Mouse (Mus musculus) c-Kit-positive CD71-positive TER-119-negative erythroid progenitor cells, embryonic 14.5 days (primary cell): ENCODE measurements around the gene Oxnad1.
"Not testable (repeated sequence)": the region's sequence is repeated elsewhere in the genome, so short reads cannot be mapped to it uniquely, and the experiment has no call there.

ENCODE experiments used
- DNase-seq: peaks from one replicate; pipeline ENCODE4 v3.0.0-alpha.2; 2013; ENCODE audit warnings: low read depth

The Oxnad1 gene

DNA sequence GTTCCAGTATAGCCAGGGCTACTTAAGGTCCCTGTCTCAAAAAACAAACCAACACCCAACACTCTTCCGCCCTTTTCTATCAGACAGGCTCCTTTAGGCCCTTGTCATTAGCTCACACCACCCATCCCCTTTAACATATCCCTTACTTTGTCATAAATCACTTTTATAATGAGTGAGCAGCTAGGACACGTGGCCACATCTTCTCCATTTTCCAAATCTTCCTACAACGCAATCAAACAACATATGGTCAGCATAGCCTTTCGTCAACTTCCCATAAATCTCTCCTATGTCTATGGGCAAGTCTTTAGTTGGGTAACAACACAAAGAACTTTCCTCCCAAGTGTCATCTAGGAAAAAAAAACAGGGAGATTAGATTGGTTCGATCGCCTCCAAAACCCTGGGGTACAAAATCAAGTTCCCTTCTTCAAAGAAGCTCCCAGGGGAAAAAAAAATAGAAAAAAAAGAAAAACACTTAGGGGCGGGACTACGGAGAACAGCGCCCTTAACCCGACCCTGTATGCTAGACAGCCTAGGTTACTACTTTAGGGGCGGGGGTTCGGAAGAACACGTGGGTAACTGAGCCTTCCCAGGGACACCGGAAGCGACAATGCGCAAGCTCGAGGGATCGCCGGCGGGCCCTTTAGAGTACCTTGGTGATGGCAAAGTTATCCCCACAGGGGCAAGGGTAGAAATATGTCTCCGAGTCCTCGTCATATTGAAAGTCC is at the start of gene Oxnad1:
TSS of gene Oxnad1 (plus strand) at position 614 of the 725 bp plus-strand sequence.
- peak; percentile 85 for DNase-seq

DNA sequence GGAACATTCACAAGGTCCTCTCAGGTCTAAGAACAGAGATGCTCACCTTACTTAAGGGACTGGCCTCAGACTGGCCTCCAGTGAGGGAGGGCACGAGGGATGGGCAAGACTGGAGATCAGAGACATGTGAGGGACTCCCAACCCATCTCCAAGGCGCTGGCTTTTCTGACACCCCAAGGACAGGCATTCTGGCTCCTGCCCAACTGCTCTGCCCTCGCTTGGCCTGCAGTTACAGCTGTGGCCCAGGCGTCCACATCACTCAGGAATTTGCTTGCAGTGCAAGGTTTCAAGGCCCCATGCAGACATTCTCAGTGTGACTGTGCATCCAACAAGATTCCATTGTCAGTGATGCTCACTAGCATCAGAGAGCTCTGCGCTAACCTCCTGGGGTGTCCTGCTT is 48.7 kb upstream of the Oxnad1 start:
- DNase-seq = no peak

DNA sequence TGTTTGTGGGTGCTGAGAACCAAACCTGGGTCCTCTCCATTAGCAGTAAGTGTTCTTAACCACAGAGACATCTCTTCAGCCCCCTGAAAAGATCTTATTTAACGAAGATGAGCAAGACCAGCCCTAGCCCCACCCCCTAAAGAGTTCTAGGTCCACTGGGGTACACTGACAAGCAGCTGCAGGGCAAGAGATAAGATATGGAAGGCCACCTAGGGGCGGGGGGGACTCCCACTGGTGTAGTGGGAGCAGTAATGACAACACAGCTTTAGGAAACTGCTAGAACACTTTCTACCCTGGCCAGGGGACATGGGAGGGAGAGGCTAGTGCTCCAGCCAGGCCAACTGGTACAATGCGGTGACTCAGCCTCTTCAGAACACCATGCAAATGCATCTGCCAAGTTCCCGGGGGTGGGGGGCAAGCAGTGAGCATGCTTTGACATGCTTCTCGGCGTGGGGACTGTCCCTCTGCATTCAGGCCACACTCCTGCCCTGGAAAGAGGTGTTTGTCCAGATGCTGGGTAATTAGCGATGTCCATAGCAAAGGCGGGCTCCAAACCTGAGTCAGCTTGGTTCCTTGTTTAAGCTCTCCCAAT is 47.4 kb upstream of the Oxnad1 start:
- DNase-seq = peak; percentile 46

DNA sequence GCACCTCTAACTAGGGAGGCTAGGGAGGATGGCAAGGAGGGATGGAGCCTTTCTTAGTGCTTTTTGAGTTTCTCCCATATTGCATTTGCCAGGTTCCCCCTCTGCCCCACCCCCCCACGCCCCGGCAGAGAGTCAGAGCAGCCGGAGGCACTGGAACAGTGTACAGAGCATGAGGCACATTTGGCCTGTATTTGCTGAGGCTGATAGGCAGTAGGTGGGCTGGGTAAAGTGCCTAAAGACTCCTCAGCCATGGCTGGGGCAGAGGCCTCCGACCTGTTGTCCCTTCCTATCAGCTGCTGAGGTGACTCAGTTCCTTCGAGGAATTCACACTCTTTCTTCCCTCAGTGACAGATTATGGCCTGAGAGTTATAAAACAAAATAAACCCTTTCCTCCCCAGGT is 43.1 kb upstream of the Oxnad1 start:
- DNase-seq = no peak

DNA sequence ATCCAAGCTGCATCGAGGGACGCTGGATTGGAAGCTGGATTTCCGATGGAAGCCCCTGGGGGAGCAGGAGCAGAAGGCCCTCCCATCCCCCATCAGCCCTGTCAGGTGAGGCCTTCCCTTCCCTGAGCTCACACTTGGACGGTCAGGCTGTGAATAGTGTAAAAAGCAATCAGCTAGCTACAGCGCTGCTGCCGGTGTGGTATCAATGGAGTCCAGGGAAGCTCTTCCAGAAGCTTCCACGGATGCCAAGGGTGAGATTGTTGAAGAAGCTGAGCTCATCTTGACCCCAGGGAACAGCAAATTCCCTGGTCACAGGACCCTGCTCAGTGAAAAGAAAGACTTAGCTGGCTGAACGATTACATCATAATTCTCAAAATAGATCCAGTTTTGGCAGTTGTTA is 38.8 kb upstream of the Oxnad1 start:
- DNase-seq = no peak

DNA sequence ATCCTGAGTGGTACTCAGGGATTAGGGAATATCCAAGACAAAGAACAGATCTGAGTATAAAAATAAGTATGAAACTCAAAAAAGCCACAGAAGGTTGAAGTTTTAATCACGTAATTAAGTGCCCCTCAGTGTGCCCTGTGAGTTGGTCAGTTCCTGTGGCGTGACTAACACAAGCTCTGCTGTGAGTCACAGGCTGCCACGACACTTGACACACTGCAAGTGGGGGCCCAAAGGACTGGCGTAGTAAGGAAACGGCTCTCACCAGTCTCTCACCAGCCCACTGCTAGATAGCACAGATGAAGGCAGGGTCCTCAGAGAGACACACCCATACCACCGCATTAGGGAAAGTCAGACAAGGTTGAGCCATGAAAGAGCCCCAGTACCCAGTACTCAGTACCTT is 35.0 kb upstream of the Oxnad1 start:
- no peak for DNase-seq

DNA sequence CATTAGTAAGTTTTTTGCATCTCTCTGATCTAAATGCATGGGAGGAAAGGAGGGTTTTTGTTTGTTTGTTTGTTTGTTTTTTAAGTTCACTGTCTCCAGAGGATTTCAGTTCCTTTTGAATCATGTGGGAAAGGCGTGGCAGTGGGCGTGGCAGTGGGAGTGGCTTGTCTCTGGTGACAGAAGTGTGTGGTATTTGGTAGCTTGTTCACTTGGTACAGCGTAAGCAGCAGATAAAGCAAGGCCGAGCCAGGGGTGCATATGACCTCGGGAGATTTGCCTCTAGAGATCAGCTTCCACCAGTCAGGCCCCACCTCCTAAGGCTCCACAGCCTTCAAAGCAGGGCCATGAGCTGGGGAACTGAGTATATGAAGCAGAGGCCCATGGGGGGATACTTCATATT is 31.3 kb upstream of the Oxnad1 start:
- DNase-seq = no peak

DNA sequence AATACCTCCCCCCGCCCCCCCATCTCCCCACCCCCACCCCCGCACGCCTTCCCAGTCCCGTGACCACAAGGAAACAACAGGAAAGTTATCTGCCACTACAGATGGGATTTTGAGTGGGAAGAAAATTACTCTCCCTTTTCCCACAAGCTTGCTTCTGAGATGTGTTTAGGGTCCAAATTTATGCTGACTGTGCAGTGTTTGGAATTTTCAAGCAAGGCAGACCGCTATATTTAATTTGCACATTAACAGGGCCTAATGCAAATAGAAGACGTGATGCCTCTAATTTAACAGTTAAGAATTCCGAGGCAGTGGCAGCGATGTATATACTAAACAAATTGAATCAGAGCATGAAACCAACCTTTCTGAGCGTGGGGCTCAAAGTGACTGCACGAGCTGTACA is 30.4 kb upstream of the Oxnad1 start:
- no peak for DNase-seq

DNA sequence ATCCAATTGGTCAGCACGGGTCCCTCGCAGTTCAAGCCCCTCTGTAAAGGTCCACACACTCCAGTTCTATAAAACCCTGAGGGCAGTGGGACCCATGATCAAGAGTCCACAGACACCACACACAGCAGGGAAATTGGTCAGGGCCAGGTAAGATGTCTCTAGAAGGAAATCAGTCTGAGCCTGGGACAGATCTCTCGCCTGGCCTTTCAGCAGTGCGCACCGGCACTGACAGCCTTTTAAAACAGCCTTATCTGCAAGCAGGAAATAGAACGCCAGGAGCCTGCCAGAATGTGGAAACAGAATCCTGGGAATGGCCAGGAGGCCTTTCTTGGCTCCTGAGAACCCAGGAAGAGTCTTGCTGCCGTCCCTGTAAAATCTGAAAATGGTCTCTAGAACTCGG is 29.4 kb upstream of the Oxnad1 start:
- DNase-seq = no peak

DNA sequence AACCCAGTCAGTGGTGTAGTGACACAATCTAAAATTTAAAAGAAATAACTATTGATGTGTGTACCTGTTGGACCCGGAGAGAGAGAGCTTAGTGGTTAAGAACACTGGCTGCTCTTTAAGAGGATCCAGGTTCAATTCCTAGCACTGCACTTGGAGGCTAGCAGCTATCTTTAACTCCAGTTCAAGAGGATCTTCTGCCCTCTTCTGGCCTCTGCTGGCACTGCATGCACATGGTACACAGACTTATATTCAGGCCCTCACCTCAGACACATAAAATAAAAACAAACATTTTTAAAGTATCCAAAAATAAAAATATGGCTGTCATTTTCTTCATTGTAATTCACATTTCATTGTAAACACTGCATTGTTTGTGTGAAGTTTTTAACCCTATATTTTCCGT is 28.5 kb upstream of the Oxnad1 start:
- DNase-seq = peak; percentile 24

DNA sequence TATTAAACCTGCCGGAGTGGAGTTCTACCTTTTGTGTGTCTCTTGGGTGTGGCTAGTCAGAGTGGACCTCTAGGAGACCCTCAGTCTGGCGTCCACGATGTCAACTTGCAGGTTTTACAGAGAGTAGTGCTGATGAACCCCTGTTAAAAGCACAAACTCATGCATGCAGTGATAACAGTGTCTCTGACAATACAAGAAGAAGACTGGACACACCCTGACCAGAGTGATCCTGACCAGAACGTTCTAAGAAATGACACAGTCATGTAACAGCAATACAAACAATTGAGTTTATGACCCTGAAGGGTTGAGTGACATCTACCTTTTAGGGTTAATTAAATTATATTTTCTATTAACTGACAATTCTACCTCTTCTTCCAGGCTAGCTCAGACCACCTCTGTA is 27.5 kb upstream of the Oxnad1 start:
- DNase-seq = no peak

DNA sequence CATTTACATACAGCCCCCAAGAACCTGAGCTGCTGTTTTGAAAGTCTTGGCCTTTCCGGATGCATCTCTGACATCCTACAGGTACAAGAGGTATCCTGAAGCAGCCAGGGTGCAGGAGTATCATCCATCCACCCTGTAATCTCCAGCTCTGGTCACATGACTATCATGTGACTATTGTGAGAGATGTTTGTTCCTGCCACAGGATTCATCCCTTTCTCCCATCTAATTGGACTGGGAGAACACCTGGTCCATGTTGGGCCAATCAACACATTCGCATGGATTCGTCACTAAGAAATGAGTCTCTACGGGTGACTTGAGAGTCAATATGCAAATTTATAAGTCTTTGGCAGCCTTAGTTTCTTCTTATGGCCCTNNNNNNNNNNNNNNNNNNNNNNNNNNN is 23.8 kb upstream of the Oxnad1 start:
- DNase-seq = no peak

DNA sequence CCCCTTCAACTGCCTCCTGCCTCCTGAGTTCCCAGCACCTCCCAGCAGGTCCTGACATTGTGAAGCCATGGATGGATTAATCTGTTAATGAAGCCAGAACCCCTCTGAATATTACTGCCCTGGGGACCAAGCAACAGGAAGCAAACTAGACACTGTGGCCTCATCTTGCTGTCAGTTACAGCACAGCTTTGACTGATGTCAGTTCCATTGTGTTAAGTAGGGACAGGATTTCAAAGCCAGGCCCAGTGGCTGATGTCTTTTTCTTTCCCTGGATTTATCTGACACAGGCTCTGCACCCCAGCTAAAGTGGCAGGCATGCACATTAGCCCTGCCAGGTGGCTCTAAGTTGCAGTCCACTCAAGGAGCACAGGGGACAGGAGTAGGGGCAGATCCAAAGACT is 12.4 kb upstream of the Oxnad1 start:
- no peak for DNase-seq

DNA sequence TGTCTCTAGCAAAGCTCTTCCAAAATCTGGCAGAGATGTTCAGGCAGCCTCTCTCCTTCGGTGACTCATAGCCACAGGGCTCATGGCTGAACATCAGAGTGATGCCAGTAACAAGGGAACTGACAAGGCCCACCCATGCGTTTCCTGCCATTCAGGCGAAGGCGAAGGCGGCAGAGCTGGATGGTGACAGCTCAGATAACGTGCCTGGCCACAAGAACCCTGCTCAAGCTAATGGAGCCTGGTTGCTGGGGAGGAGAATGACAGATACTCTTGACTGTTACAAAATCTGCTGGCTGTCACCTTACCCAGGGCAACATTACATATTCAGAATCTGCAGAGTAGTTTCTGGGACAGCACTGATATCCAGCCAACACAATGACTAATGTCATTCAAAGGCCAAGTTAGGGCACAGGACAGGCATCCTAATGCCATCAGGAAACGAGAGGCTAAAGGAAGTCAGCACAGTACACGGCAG is 11.9 kb upstream of the Oxnad1 start:
- DNase-seq = no peak

DNA sequence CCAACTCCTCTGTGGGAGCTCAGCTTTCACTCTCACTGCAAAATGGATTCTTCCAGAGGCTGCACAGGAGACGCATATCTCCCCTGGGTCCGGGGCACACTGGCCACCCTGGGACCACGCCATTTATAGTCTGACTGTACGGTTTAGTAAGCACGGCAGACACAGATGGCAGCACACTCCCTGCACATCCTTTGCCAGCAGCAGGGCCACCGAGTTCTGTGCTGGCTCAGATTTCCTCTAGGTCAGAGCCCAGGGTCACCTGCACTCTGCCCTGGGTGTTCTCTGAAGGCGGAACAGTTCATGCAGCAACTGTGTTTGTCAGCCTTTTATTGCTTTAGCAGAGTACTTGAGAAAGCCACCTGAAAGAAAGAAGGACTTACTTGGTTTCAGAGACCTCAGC is 11.3 kb upstream of the Oxnad1 start:
- no peak for DNase-seq

DNA sequence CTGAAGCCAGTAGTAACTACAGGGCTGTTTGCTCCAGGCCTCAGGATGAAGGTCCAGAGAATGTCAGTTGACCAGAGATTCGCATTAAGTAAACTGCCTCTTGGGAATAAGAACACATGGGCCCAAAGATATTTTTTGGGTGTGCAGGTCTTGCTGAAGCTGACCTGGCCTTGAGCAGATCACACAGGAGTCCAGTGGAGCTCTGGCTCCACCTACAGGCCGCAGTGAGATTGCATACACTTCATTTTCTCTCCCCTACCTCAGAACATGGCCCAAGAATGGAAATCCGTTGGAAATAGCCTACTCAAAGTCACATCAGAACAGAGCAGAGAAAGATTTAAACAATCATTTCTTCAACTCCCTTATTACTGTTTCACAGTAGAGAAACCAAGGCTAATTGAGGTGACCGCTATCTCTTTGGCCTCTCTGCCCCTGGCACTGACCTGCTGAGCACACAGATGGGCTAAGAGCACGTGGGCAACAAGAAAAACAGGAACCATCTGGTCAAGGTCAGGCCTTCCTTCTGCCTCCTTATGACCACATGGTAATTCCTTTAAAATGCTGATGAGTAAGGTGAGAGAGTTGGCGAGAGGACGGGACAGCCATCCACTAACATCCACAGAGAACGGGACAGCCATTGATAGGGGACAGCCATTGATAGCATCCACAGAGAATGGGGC is 8.1 kb upstream of the Oxnad1 start:
- DNase-seq = peak; percentile 63

DNA sequence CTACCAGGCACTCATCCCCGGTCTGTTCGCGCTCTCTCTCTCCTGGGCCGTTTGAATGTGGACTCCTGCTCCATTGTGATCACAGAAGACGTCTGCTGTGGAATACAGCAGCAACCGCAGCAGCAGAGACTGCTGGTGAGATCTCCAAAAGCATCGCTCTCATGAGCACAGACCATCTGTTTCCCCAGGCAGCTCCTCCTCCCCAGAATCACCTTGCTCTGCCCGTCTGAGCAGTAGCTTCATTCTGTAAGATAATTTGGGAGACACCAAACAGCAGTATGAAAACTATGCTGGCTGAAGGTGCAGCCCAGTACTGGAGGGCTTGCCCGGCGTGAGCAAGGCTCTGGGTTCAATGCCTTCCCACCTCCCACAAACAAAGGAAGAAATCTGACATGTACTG is 4.1 kb upstream of the Oxnad1 start:
- DNase-seq = no peak

DNA sequence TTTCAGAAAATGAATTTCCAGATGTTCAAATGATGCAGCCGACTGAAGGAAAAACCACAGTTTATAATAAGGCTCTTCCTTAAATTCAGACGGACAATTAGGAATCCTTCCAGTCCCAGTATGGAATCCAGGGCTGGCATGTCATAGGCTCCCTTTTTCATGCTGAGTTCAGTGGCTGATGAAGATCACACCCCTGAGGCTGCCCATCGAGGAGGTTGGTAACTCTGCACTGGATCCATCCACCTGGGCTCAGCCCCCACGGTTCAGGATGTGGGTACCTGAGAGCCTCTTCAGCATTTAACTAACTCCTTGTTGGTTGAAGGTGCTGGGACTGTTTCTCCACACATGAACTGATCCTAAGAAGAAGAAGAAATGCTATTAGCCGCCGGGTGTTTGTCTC is 2.3 kb upstream of the Oxnad1 start:
- DNase-seq = no peak

DNA sequence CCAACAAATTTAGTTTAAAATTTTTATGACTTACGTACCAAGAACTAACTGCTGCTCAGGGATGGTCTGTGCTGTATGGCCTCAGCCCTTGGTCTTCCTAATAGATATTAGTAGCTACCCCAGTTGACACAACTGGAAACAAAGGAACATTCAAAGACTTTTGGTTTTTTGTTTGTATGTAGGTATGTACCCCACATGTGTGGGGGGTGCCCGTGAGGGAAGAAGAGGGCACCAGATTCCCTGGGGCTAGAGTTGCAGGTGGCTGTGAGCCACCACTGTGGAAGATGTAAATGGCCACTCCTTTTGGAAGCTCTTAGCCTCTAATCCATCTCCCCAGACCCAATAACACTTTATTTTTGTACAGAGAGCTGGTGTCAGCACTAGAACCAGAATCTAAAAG is 1.7 kb upstream of the Oxnad1 start:
- no peak for DNase-seq

DNA sequence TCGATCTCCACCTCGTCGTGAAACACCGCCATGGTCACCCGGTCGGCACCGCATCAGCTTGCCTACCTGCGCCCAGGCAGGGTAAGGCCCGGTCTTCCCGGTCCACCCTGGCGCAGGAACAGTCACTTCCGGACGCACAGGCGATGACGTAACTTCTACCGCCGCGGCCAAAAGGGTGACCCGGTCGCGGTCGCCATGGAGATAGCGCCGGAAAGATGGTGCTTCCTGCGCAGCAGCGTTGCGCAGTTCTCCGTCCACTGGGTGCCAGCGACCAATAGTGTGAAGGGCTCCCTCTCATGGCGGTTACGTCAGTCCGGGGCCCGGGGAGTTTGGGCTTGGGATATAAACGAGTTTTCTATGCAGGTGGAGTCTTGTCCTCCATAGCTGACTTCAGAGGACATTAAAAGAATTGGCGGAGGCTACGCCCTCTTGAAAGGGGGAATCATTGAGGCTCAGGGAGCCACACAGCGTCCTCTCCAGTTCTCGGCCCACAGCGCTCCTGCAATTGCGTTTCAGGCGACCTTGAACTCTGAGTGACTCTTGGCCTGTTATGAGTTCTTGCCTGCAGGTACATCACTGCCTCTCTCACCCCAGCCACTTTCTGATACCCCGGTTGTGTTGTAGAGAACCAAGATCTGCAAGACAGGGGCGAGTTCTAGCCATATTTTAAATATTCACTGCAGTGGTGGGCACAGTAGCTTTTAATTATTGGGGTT is 470 bp downstream of the Oxnad1 start, which contains the start of gene Dph3:
TSS of gene Dph3 (minus strand) at position 244 of the 716 bp plus-strand sequence.
- DNase-seq = peak; percentile 98

DNA sequence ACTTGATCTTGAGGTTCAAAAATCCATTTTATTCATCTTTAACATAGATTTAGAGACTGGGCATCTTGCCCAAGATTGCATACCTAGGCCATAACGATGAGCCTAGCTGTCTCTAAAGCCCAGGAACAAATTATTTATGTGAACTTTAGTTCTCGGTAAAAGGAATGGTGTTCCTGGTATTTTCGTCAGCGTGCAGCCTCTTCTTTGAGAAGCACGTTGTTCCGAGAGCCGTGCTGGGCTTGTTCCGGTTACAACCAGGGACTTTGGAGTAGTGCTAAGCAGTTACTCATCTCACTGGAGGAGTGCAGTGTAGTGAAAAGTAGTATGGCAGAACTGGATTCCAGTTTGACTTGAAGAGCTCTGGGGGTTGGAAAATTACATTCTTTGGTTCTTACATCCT is 1.1 kb downstream of the Oxnad1 start:
- DNase-seq = peak; percentile 84

DNA sequence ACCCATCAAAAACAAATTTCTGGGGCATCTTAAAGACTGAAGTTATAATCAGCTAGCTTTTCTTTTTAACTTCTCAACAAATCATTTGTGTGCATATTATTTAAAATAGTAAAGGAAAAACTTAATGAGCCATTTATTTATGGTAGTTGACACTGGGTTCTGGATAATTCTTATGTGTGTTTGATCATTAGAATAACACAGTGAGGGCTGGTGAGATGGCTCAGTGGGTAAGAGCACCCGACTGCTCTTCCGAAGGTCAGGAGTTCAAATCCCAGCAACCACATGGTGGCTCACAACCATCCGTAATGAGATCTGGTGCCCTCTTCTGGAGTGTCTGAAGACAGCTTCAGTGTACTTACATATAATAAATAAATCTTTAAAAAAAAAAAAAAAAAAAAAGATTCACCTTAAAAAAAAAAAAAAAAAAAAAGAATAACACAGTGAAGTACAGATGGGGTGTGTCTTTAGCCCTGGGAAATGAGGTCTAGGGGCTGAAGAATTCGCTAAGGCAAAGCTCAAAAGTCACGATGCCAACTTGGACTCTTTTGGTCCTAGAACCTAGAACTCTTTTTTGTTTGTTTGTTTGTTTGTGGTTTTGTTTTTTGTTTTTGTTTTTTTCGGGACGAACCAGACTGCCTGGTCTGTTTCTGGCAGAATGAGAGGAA is 2.5 kb downstream of the Oxnad1 start:
- DNase-seq = not testable (repeated sequence)
